Mouse (Mus musculus) liver, adult (tissue): ENCODE measurements around the gene Rac2.

Experiments used
- GATA4 ChIP-seq: IDR thresholded peaks from 2 replicates; pipeline ENCODE4 v1.6.1; 2014; ENCODE audit warnings: mild to moderate bottlenecking, low read length; ENCODE audit not compliant: insufficient replicate concordance

Rac2 gene

GRCm38 (mm10) chr15:78572658-78573397 is at the start of gene Rac2:
Rac2 (minus strand) TSS chr15:78572783.
- no peak for TF ChIP-seq GATA4

- no peak for TF ChIP-seq GATA4
These were observed 44.4 kb upstream of the Rac2 start for GRCm38 (mm10) chr15:78616973-78617372.

- no peak for TF ChIP-seq GATA4
These were observed 42.0 kb upstream of the Rac2 start for GRCm38 (mm10) chr15:78614536-78614935.

- no peak for TF ChIP-seq GATA4
These were observed 38.3 kb upstream of the Rac2 start for GRCm38 (mm10) chr15:78610705-78611462.

- no peak for TF ChIP-seq GATA4
These were observed 34.9 kb upstream of the Rac2 start for GRCm38 (mm10) chr15:78607463-78607862.

- no peak for TF ChIP-seq GATA4
These were observed 33.5 kb upstream of the Rac2 start for GRCm38 (mm10) chr15:78606059-78606458.

GRCm38 (mm10) chr15:78605371-78605791 is 32.8 kb upstream of the Rac2 start:
- TF ChIP-seq GATA4 = no peak

GRCm38 (mm10) chr15:78604255-78604654 is 31.7 kb upstream of the Rac2 start:
- no peak for TF ChIP-seq GATA4

- no peak for TF ChIP-seq GATA4
These were observed 28.6 kb upstream of the Rac2 start for GRCm38 (mm10) chr15:78601180-78601579.

- no peak for TF ChIP-seq GATA4
These were observed 27.1 kb upstream of the Rac2 start for GRCm38 (mm10) chr15:78599529-78600193.

GRCm38 (mm10) chr15:78599124-78599523 is 26.5 kb upstream of the Rac2 start:
- TF ChIP-seq GATA4 = no peak

GRCm38 (mm10) chr15:78597729-78598128 is 25.1 kb upstream of the Rac2 start:
- no peak for TF ChIP-seq GATA4

GRCm38 (mm10) chr15:78596914-78597313 is 24.3 kb upstream of the Rac2 start, which contains the start of gene Cyth4:
Cyth4 (plus strand) TSS chr15:78597047.
- TF ChIP-seq GATA4 = no peak

GRCm38 (mm10) chr15:78596504-78596903 is 23.9 kb upstream of the Rac2 start:
- no peak for TF ChIP-seq GATA4

- no peak for TF ChIP-seq GATA4
These were observed 22.9 kb upstream of the Rac2 start for GRCm38 (mm10) chr15:78595468-78595867.

- TF ChIP-seq GATA4 = no peak
These were observed 22.2 kb upstream of the Rac2 start for GRCm38 (mm10) chr15:78594831-78595230.
